Mouse (Mus musculus) left cerebral cortex, adult 11 months (tissue): ENCODE data around the gene Olfr1216.
"Not testable (repeated sequence)": the region's sequence is repeated elsewhere in the genome, so short reads cannot be mapped to it uniquely, and the experiment has no call there.

ENCODE experiments used
- DNase-seq: peaks from one replicate; pipeline ENCODE4 v3.0.0; 2022; ENCODE audit warnings: low spot score

The Olfr1216 gene

DNA sequence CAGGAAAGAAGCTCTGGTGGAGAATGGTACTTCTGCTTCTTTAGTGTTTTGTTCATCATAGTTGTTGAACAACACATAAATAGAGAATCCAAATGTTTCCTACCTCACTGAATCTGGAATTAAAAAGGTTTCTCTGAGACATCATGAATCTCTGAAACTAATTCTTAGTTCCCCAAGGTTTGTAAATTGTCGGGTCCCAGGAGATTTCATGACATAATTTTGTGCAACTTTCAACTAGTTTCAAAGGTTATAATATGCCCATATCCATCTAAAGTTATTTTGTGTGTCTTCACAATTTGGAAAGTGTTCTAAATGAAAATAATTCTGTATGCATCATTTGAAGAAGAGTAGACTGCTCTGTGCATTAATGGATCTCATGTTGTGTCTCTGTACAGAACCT, at the start of gene Olfr1216:
Gene Olfr1216 (minus strand): TSS at position 101 of the 400 bp plus-strand sequence.
- DNase-seq = no peak

DNA sequence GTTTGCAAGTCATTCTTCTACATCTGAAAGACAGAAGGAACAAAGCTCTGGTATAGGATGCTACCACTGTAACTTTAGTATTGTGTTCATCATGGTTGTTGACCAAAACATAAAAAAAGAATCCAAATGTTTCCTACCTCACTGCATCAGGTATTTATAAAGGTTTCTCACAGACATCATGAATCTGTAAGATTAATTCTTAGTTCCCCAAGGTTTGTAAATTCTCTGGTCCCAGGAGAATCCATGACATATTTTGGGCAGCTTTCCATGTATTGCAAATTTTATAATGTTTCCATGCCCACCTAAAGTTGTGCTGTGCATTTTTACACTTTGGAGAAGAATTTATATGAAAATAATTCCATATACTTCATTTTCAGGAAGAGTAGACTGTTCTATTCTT, 42.9 kb upstream of the Olfr1216 start, which contains the start of gene Olfr1218:
Gene Olfr1218 (minus strand): TSS at position 101 of the 400 bp plus-strand sequence.
- DNase-seq = no peak

- DNase-seq = no peak
Measured at GRCm38 (mm10) chr2:89031965-89032364, 13.8 kb upstream of the Olfr1216 start, which contains the start of gene Olfr1217. TSS of gene Olfr1217 (minus strand) at chr2:89032065.

DNA sequence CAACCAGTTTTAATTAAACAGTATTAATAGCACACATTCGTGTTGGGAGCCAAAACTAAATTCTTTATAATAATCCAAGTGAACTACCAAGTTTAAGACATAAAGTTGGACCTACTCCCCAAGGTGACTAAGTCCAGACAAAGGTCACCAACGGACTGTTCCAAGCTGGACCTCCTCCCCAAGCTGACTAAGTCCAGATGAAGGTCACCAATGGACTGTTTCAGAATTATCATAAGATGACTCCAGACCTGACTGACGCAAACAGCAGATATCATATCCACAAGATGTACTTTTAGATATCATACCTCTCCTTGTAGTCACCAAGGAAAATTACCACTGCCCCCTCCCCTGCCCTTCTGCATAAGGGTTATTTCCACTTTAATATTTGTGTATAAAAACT, 3.3 kb upstream of the Olfr1216 start:
- not testable (repeated sequence) for DNase-seq

DNA sequence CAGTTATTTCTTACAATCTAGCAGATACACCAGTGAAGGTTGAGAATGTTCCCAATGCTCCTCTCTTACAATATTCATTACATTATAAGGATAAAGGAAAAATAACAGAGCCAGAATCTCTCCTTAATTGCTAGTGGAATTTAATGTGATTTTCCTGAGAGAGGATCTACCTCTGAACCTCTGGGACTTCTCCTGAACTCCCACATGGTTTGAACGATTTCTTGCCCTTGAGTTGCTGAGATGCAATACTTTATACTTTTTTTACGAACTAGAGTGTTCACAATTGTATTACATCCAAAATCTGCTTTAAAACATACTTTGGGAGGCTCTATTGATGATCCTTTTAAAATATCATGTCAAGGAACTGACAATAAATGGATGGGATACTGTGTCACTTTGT, 11.3 kb downstream of the Olfr1216 start, which contains the start of gene Olfr1215:
Gene Olfr1215 (minus strand): TSS at position 101 of the 400 bp plus-strand sequence.
- DNase-seq = no peak

- no peak for DNase-seq
Measured at GRCm38 (mm10) chr2:88992553-88992952, 25.6 kb downstream of the Olfr1216 start, which contains the start of gene Olfr1214. TSS of gene Olfr1214 (minus strand) at chr2:88992653.

DNA sequence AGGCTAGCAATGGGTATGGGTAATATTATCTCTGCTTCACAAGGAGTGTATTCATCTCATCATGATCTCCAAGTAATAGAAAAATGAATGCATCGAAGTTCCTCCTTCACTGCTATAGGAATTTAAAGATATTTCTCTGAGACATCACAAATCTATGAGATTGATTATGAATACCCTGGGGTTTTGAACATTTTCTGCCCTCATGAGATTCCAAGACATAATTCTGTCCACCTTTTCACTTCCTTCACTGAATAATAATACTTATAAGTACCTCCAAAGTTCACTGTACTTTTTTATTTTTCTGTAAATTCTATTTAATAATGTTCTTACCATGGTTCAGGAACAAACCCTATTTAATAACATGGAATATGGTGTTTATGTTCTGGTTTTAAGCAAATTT, 38.0 kb downstream of the Olfr1216 start, which contains the start of gene Gm13762:
Gene Gm13762 (minus strand): TSS at position 101 of the 400 bp plus-strand sequence.
- no peak for DNase-seq
